Mouse (Mus musculus): ENCODE data around the gene Rcc2. TPM values are rescaled to one million over a fixed set of nuclear protein-coding genes. Genes with fewer than 3 reads are reported as not detected.
A peak's percentile ranks its signal among the peaks of the same experiment; 100 is the strongest.

The Rcc2 gene
- total RNA-seq, 4 experiments from 2014 or later: 6.0 to 7.8 (median 6.4) TPM

DNA sequence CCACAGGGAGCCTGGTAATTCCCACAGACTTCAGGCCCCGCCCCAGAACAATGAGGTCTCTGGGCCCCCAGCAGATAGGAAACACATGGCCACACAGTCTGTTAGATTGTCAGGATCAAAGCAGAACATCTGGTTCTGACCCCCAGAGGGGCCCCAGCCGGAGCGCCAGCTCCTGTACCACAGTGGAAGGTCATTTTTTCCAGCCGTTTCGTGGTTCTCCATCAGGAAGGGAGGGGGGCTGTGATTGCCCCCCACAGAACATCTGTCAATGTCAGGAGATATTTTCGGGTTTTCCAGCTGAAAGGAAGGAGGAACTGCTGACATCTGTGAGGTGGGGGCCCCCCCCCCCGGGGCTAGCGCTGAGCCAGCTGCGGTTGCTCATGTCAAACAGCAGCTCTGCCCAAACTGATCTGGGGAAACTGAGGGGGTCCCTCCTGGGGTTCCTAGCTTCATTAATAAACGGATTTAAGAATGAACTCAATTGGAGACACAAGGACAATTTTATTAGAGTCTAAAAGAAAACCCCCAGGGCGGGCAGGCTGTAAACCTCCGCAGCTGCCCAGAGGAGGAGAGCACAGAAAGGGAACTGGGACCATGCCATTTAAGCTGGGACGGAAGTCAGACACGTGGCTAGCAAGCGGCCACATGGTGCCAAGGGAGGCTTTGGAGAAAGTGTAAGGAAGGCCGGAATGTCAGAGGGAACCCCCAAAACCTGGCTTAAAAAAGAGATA, 16.0 kb upstream of the Rcc2 start:
- peak in 1 of 2 experiments; percentile 59 for DNase-seq (ENCODE audit: low spot score in 2 of 2)

DNA sequence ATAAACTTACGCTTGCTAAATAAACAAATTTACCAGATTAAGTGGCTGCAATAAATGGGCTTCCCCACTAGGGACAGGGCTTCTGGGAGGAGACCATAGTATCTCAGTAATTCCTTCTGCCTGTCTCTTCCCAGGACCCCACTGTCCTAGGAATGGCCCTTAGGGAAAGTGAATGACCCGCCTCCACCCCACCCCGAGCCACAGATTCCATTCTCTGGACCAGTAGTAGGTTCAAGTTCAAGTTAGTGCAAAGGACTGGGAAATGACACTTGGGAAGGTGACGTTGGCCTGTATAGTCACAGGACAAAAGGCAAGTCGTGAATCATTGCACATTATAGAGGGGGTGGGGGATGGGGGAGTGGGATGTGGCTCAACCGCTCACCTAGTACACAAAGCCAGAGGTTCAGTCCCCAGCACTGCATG, 15.4 kb upstream of the Rcc2 start:
- no peak for DNase-seq (ENCODE audit: low spot score in 2 of 2)

DNA sequence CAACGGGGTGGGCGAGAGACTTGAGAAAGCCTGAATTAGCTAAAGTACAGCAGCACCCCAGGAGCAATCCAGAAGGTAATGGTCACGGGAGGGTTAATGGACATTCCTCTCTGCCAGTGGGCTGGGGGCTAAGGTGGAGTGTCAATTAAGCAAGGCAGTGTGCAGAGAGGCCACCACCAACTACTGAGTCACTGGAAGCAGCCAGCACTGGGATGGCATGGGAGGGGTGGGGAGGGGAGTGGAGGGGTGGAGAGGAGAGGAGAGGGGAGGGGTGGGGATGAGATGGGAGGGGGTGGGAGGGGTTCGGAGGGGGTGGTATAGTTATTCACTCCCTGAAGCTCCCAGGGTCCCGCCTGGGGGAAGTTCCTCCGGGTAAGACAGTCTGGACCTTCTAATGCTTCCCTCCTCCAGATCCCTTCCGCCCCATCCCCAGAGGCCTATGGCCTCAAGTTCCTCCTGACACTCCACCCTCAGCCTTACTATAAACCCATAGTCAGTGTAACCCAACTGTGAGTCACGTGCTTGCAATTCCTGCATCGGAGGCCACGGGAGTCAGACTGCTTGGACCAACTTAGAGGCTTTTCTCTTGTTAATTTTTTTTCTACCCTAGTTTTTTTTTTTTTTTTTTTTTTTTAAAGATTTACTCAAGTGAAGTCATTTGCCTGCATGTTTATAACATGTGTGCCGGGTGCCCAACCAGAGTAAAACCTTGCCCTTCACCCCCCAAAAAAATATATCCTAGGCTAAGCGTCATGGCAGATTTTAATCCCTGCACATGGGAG, 12.1 kb upstream of the Rcc2 start:
- DNase-seq (ENCODE audit: low spot score in 2 of 2): no peak

DNA sequence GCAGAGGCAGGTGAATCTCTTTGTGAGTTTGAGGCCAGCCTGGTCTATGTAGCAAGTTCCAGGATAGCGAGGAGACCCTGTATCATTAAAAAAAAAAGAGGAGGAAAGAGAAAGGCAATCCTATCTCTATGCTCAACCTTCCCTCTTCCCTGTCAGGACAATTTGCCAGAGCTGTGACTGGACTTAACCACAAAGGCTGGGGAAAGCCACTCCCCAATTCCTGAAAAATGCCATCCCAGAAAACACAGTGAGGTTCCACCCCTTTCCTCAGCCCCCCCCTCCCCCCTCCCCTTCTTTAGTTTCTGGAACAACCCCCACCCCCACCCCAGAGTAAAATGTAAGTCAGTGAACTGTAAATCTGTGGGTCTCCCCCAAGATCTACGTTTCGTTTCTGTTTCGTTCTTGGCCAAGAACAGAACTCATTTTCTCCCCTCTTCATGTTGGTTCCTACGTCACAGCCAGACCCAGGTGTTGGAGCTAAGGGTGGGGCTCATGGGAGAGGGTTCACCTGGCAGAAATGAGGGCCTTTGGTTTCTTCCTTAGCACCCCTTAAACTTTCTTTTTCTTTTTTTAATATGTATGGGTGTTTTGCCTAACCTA, 11.4 kb upstream of the Rcc2 start:
- no peak for DNase-seq (ENCODE audit: low spot score in 2 of 2)

DNA sequence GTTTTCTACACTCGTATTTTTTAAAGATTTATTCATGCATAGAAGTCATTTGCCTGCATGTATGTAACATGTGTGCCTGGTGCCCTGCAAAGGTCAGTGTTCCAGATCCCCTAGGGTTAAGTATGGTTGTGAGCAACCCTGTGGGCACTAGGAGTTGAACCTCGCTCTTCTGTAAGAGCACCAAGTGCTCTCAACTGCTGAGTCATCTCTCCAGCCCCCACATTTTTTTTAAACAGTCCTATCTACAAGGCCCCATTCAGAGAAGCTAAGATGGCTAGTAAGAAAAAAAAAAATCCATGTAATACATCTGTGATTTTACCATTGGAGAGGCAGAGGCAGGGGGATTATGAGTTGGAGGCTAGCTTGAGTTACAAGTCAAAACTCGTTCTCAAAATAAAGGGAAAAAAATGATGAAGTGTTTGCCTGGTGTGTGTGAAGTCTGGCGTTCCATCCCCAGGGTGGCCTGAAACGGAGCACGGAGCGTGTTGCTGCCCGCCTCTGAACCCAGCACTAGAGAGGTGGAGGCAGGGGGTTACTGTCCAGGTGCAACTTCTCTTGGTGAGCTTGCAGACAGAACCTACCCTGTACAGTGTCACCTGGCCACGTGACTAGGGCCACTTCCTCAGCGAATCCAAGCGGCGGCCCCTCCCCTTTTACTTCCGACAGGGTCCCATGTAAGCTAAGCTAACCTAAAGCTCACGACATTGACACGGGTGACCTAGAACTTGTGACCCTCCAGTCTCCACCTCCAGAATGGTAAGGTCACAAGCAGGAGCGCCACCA, 10.3 kb upstream of the Rcc2 start:
- no peak for DNase-seq (ENCODE audit: low spot score in 2 of 2)

DNA sequence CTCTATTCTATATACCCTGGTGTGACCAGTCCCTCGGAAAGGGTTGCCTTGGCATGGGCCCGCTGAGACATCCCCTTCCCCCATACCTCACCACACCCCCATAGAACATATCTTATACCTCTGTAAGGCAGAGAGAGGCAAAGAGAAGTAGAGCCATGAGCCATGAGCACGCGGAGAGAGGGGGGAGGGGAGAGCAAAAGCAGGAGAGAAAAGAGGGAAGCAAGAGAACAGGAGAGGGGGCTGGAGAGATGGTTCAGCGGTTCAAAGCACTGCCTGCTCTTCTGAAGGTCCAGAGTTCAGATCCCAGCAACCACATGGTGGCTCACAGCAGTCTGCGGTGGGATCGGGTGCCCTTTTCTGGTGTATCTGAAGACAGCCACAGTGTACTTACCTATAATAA, 8.9 kb upstream of the Rcc2 start:
- no peak for DNase-seq (ENCODE audit: low spot score in 2 of 2)

DNA sequence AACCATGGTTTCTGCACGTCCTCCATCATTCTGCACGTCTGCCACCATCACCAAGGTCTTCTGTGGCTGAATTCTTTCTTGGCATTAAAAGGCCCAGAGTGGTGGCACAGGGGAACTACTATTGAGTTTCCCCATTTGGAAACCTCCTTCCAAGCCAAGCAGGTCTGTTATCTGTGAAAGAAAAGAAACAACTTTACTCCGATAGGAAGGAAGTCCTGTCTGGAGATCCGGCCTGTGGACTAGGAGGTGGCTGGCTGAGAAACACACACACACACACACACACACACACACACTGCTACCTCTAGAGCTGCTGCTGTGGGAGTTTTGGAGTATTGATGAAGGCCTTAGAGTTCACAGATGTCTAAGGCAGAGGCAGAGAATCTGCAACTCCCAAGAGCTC, 6.8 kb upstream of the Rcc2 start:
- no peak for DNase-seq (ENCODE audit: low spot score in 2 of 2)

DNA sequence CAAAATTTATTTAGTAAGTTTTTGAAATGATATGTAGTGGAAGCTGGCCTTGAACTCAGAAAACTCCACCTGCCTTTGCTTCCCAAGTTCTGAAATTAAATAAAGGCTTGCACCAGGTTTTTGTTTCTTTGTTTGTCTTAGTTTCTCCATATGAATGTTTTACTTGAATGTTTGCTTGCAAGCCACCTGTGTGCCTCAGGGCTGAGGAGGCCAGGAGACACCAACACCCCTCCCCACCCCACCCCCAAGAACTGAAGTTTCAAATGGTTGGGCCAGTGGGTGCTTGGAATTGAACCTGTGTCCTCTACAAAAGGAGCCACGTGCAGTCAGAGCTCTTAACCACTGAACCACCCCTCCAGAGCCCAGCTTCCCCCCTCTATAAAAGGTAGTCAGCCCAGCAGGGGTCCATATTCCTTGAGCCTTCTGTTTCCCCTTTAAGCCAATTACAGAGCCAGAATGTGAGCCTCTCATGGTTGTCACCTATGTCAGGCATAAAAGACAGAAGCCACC, 5.7 kb upstream of the Rcc2 start:
- no peak for DNase-seq (ENCODE audit: low spot score in 2 of 2)

DNA sequence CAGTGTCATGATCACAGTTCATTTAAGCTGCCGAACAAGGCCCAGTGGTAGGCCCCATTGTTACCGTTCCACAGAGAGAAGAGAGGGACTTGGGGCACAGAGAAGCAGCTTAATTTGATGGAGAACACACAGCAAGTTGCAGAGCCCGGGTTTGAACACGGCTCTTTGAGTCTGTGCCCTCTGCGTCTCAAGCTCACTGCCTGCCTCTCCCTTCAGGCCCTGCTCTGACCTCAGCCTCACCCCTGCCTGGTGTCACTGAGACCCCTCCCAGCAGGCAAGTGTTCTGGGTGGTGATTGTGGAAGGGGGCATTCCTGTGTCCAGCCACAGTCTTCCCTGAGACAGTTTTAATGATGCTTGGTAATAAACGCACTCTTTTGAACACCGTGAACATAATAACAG, 5.2 kb upstream of the Rcc2 start:
- DNase-seq (ENCODE audit: low spot score in 2 of 2): no peak

DNA sequence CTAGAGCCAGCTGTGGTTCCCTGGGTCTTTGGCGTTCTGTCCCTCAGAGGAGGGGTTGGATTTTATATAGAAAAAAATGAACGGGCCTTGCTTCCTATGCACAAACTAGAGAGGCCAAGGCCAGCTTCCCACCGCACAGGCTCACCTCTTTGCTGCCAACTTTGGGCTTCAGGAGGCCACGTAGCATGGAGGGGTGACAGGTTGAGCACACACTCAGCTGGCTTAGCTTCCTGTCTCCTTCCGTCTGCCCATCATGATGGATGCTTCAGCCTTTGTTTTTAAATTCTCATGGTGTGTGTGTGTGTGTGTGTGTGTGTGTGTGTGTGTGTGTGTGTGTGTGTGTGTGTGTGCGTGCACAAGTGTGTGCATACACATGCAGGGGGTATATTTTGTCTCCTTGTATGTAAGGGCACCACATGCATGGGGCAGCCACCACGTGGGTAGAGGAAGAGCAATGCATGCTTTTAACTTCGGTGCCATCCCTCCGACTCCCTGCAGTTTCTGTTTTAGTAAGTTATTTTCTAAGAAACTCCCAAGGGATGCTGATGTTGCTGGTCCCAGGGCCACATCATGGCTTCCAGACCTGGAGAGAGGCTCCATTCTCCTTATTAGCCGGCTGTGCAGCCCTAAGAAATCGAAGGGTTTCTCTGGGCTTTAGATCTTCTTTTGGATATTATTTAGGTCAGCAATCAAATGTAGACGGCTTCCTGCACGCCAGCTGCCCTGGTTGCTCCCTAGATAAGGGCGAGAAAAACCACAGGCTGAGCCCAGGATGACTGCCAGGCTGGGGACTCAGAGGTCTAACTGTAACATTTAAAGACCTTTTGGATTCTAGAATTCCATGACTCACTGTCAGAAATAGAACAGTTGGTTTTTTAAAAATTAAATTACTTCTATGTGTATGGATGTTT, 4.4 kb upstream of the Rcc2 start:
- DNase-seq (ENCODE audit: low spot score in 2 of 2): no peak

DNA sequence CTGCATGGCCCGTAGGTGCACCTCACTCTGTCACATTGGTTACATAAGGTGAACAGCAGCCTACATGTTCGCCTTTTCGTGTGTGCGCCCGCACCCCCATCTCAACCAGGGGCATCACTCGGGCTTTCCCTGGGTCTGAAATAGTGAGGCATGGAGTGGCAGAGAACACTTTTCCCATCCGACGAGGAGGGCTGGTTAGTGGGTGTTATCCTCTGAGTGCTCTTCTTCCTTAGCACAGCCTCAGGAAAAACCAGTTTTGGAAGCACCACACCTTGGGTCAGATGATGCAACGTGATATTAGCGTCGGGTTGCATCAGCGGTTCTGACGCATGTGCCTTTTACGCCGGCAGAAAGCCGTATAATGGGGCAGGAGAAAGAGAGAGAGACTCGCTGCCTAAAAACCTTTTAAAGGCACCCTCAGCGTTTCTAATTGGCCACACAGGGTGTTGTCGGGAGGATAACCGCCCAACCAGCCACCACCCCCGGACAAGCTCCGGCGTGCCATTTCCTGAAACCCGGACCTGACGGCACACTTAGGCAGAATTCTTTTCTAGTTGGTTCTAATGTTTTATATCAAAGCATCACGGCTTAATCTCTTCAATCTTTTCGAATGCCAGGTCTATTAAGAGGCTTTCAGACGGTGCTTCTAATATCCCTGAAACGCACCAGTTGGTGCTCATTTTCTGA, 757 bp upstream of the Rcc2 start:
- DNase-seq (ENCODE audit: low spot score in 2 of 2): peak; percentile 39 to 59

DNA sequence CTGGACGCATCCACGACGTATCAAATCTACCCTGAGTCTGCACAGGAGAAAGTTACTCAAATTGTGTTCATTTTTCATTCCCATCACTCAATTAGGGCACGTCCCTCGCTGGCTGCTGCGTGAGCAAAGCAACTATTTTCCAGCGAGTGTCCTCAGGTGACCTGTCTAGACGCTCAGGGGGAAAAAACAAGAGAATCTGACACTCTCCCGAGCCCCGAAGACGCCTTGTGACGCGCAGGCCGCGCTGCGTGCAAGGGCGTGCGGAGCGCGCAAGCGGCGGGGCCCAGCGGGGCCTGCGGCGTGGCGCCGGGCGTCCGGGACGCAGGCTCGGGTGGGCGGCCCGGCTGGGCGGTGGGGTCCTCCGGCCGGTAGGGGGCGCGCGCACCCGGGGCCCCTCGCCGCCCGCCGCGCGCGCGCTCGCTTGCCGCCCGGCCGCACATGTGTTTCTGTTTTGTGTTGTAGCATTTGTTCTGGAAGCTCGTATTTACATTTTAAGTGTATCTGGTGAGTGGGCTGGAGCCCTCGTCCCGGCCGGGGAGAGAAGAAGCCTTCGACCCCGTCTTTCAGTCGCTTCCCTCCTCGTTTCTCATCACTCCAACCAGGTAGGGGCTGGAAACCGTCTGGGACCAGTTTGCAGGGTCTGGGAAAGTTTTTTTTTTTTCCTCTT, 841 bp downstream of the Rcc2 start:
- peak; percentile 66 to 75 for DNase-seq (ENCODE audit: low spot score in 2 of 2)

DNA sequence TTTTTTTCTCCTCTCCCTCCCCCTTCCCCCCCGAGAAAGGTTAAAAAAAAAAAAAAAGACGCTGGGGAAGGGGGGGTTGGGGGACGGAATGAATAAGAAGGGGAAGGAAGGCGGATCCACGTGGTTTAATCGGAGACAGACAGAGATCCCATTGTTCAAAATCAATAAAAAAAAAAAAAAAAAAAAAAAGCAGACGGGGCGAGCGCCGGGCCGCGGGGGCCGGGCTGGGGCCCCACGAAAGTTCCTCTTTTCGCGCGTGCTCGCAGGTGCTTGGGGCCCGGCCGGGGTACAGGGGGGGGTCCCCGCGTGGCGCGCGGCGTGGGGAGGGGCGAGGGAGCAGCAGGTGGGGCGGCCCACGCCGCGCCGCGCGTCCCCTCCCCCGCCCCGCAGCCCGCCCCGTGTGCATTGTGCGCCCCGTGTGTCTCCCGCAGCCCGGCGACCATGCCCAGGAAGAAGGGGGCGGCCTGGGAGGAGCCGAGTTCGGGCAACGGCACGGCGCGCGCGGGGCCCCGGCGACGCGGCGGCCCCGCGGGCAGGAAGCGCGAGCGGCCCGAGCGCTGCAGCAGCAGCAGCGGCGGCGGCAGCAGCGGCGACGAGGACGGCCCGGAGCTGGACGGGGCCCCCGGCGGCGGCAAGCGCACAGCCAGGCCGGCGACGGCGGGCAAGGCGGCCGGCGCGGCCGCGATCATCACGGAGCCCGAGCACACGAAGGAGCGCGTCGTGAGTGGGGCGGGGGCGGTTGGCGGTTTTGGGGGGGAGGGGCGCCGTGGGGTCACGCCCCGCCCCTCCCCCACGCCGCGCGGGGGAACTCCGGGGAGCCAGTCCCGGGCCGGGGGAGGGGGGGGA, 1.6 kb downstream of the Rcc2 start:
- no peak for DNase-seq (ENCODE audit: low spot score in 2 of 2)

DNA sequence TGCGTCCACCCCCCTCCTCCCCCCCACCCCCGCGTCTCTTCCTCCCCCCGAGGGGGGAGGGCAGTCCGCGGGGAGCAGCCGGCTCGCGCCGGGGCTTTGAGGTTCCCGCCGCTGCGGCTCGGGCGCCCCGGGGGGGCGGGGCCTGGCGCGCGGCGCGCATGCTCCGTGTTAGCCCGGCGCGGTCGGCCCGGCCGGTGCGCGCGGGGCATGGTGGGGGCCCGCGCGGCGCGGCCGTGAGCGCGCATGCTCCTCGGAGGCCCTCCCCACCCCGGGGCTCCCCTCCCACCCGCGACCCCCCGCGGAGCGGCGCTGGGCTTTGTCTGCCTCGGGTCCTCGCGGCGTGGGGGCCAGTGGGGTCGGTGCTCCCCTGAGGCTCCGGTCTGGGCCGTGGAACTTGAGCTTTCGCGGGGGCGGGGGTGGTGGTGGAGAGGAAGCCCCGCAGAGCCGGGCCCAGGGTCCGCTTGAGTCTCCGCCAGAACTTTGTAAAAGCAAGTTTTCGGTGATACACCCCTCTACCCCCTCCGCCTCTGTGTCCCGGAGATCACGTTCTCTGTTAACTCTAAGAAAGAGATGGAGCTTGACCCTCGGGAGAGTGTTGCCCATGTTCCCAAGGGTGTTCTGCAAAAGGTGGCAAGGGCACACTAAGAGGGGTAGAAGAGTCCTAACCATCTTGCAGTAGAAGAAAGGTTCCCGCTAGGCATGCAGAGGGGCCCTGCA, 2.4 kb downstream of the Rcc2 start:
- peak; percentile 70 to 80 for DNase-seq (ENCODE audit: low spot score in 2 of 2)

DNA sequence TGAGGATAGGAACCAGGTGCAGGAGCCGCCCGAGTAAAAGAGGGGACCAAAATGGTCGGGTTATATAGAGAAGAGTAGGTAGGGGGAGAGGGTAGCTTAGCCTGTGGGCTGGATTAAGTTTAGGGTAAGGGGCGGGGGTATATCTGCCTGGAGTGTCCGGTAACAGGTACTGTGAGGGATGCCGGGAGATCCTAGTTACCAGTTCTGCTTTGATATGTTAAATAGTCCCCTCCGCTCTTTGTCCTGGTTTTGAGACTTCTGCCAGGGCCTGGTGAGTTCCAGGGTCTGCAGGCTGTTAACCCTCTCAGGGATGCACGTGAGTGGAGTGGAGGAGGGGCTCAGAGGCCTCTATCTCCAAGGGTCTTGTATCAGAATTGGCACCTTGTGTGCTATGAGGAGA, 3.3 kb downstream of the Rcc2 start:
- no peak for DNase-seq (ENCODE audit: low spot score in 2 of 2)

DNA sequence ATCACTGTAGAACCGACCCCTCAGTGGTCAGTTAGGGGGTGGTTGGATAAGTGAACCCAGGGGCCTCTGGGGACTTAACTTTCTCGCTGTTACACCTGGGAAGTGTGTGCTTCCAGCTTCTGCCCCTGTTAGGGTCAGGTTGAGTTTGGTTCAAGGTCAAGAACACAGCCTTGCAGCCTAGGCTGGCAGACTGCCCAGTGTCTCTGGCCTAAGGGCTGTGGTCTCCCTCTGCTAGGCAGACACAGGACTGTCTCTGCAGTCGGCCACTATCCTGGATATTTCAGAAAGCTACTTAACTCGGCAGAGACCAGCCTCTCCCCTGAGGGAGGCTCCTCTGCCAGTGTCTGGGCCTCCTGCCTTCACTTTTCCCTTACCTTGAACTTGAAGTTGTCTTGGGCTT, 3.8 kb downstream of the Rcc2 start:
- no peak for DNase-seq (ENCODE audit: low spot score in 2 of 2)

DNA sequence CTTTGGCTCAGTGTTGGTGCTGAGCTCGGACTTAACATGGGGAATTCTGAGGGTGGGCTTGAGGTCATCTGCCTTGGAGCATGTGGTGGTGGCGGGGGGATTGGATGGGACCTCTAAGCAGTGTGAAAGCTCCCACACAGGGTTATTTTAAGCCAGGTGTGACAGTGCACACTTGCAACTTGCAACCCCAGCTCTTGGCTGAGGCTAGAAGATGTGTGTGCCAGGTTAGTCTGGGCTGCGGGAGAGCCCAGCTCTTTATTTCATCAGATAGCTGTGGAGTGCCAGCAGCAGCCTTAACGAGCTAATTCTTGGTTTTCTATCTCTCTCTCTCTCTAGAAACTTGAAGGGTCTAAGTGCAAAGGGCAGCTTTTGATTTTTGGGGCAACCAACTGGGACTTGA, 7.3 kb downstream of the Rcc2 start:
- DNase-seq (ENCODE audit: low spot score in 2 of 2): peak; percentile 42 to 55

Measured in gastrocnemius, adult 8-10 months (tissue).